Mouse (Mus musculus) hindbrain, embryonic 12.5 days (tissue): ENCODE data around the gene Gm5930. TPM values are rescaled to one million over a fixed set of nuclear protein-coding genes. Genes with fewer than 3 reads are reported as not detected.
"Not testable (repeated sequence)": the region's sequence is repeated elsewhere in the genome, so short reads cannot be mapped to it uniquely, and the experiment has no call there.

Experiments used
- ATAC-seq: fragments of 200-750 bp; cut with Nextera tagmentation; 2 replicates; pipeline ENCODE4 v1.8.0; 2017; ENCODE audit warnings: moderate TSS enrichment; ENCODE audit not compliant: low FRiP score
- H3K27ac ChIP-seq: fragments of 300-500 bp; sonication (generic); 2 replicates; pipeline ENCODE4 v1.5.1; 2016; ENCODE audit warnings: mild to moderate bottlenecking
- H3K27me3 ChIP-seq: fragments of 300-500 bp; sonication (generic); 2 replicates; pipeline ENCODE4 v1.6.1; 2016; ENCODE audit warnings: mild to moderate bottlenecking
- H3K36me3 ChIP-seq: fragments of 300-500 bp; sonication (generic); 2 replicates; pipeline ENCODE4 v1.6.1; 2016; ENCODE audit warnings: mild to moderate bottlenecking
- H3K4me1 ChIP-seq: fragments of 300-500 bp; sonication (generic); 2 replicates; pipeline ENCODE4 v1.6.1; 2016
- H3K4me2 ChIP-seq: fragments of 300-500 bp; sonication (generic); replicated peaks from 2 replicates; pipeline ENCODE4 v1.6.1; 2016; ENCODE audit warnings: mild to moderate bottlenecking
- H3K4me3 ChIP-seq: fragments of 300-500 bp; sonication (generic); 2 replicates; pipeline ENCODE4 v1.5.1; 2016; ENCODE audit warnings: mild to moderate bottlenecking
- H3K9ac ChIP-seq: fragments of 300-500 bp; sonication (generic); 2 replicates; pipeline ENCODE4 v1.6.1; 2016; ENCODE audit warnings: mild to moderate bottlenecking, moderate library complexity
- H3K9me3 ChIP-seq: fragments of 300-500 bp; sonication (generic); replicated peaks from 2 replicates; pipeline ENCODE4 v1.6.1; 2016; ENCODE audit warnings: mild to moderate bottlenecking
- WGBS: fragments of 180-500 bp; shearing (Covaris S2); methylation state at CpG from one replicate; pipeline ENCODE4 v1.1.7; 2016; 5-methylcytosine and 5-hydroxymethylcytosine counted together
- polyA plus RNA-seq: library from polyadenylated mRNA; unstranded; fragments of >200 nt; fragmentation: Nextera tagmentation; extraction: Ambion mirVana; gene quantifications from 2 replicates; pipeline ENCODE4 v1.2.1, GENCODE M21; 2016

Gene Gm5930
- polyA plus RNA-seq, result not detected in 2 replicates

DNA sequence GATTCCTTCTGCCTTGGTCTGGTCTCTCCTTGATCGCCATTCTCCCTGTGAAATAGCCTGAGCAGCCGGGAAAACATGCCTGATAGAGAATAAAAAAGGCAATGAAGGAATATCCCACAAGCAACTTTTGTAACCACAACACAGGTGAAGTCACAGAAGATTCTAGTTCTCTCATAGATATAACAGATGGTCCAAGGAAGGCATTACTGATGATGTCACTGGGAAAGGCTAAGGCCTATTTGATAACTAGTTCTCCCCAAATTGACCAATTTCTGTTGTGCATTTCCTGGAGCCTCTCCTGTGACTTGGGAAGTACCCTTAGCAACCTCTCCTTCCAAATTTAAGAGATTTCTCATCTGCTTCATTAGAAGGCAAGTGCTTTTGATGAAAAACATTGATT, at the start of gene Gm5930:
Gene Gm5930, minus strand, starts transcription at position 101 of the 400 bp plus-strand sequence.
- not testable (repeated sequence) for H3K4me3 ChIP-seq, H3K27ac ChIP-seq, H3K4me1 ChIP-seq, H3K9ac ChIP-seq, H3K9me3 ChIP-seq, H3K36me3 ChIP-seq, H3K27me3 ChIP-seq, ATAC-seq, H3K4me2 ChIP-seq
- WGBS, result no CpG with 5 or more reads among the region's 2 CpGs

DNA sequence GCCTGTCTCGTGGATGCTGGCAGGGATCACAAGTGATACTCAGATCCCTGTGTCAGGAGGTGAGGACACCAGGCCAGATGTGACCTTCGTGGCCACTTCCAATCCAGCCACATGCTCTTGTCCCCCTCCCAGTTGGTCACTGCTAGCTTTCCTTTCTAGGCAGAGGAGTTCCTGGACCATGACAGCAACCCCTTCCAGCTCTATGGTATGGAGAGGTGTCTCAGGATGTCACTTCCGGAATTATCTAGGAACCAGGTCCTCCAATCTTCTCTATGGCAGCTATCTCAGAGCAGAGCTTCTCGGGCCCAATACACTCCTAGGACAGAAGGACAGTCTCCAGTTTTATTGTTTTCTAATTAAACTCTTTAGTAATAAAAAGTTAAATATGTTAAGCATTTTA, 45.8 kb upstream of the Gm5930 start:
- not testable (repeated sequence) for H3K27me3 ChIP-seq, H3K9me3 ChIP-seq, H3K4me2 ChIP-seq, H3K4me3 ChIP-seq, H3K9ac ChIP-seq, H3K36me3 ChIP-seq, H3K27ac ChIP-seq, H3K4me1 ChIP-seq, ATAC-seq
- WGBS, result 80% methylated on average over 4 of the region's 4 CpGs

DNA sequence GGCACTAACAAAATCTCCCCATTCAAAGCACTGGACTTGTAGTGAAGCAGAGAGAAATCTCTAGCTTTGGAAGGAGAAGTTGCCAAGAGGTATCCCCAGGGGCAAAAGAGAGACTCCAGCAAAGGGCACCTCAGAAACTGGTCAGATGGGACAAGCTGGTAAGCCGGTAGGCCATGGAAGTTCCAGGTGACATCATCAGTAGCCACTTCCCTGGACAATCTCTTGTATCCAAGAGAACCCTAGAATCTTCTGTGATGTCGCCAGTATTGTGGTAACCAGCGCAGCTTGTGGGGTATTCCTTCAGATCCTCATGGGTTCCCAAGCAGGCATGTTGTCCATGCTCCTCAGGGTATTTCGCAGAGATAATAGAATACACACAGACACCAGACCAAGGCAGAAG, 26.7 kb upstream of the Gm5930 start, which contains the start of gene Gm8229:
Gene Gm8229, plus strand, starts transcription at position 301 of the 400 bp plus-strand sequence.
- not testable (repeated sequence) for ATAC-seq, H3K4me1 ChIP-seq, H3K27me3 ChIP-seq, H3K9ac ChIP-seq, H3K27ac ChIP-seq, H3K4me3 ChIP-seq, H3K36me3 ChIP-seq, H3K9me3 ChIP-seq, H3K4me2 ChIP-seq
- whole genome bisulfite sequencing, result 96% methylated on average over 4 of the region's 4 CpGs

- H3K9ac ChIP-seq, H3K9me3 ChIP-seq, H3K4me2 ChIP-seq, H3K27me3 ChIP-seq, H3K4me1 ChIP-seq, ATAC-seq, H3K4me3 ChIP-seq, H3K27ac ChIP-seq, H3K36me3 ChIP-seq: not testable (repeated sequence)
These were observed 23.9 kb upstream of the Gm5930 start for GRCm38 (mm10) chr14:44362301-44362700.

GRCm38 (mm10) chr14:44361416-44361815, 23.0 kb upstream of the Gm5930 start:
- not testable (repeated sequence) for H3K9ac ChIP-seq, H3K27ac ChIP-seq, H3K36me3 ChIP-seq, H3K4me2 ChIP-seq, H3K27me3 ChIP-seq, H3K4me3 ChIP-seq, ATAC-seq, H3K4me1 ChIP-seq, H3K9me3 ChIP-seq
- 46% methylated on average over 2 of the region's 2 CpGs for WGBS

DNA sequence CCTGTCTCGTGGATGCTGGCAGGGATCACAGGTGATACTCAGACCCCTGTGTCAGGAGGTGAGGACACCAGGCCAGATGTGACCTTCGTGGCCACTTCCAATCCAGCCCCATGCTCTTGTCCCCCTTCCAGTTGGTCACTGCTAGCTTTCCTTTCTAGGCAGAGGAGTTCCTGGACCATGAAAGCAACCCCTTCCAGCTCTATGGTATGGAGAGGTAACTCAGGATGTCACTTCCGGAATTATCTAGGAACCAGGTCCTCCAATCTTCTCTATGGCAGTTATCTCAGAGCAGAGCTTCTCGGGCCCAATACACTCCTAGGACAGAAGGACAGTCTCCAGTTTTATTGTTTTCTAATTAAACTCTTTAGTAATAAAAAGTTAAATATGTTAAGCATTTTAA, 26.3 kb downstream of the Gm5930 start:
- not testable (repeated sequence) for H3K27ac ChIP-seq, H3K9me3 ChIP-seq, H3K9ac ChIP-seq, H3K36me3 ChIP-seq, H3K4me2 ChIP-seq, ATAC-seq, H3K4me3 ChIP-seq, H3K27me3 ChIP-seq, H3K4me1 ChIP-seq
- 83% methylated on average over 4 of the region's 4 CpGs for WGBS

DNA sequence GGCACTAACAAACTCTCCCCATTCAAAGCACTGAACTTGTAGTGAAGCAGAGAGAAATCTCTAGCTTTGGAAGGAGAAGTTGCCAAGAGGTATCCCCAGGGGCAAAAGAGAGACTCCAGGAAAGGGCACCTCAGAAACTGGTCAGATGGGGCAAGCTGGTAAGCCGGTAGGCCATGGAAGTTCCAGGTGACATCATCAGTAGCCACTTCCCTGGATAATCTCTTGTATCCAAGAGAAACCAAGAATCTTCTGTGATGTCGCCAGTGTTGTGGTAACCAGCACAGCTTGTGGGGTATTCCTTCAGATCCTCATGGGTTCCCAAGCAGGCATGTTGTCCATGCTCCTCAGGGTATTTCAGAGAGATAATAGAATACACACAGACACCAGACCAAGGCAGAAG, 53.1 kb downstream of the Gm5930 start, which contains the start of gene Gm8220:
Gene Gm8220, plus strand, starts transcription at position 301 of the 400 bp plus-strand sequence.
- not testable (repeated sequence) for H3K27ac ChIP-seq, H3K9ac ChIP-seq, H3K4me3 ChIP-seq, H3K27me3 ChIP-seq, H3K4me1 ChIP-seq, H3K9me3 ChIP-seq, H3K4me2 ChIP-seq, ATAC-seq, H3K36me3 ChIP-seq
- 87% methylated on average over 2 of the region's 2 CpGs for whole genome bisulfite sequencing

Other genes starting within 250 kb of the Gm5930 start
- not detected in 2 replicates for gene Ear2, start 235.9 kb downstream of the Gm5930 start, polyA plus RNA-seq
- gene Gm3327, start 214.7 kb downstream of the Gm5930 start, polyA plus RNA-seq, result not detected in 2 replicates
- not detected in 2 replicates for gene Gm8212, start 140.9 kb downstream of the Gm5930 start, polyA plus RNA-seq
- gene 4930503E14Rik, start 125.3 kb downstream of the Gm5930 start, polyA plus RNA-seq, result not detected in 2 replicates
- gene Gm8220, start 53.0 kb downstream of the Gm5930 start, polyA plus RNA-seq, result not detected in 2 replicates
- not detected in 2 replicates for gene Gm8229, start 26.8 kb upstream of the Gm5930 start, polyA plus RNA-seq
- not detected in 2 replicates for gene Gm3371, start 72.1 kb upstream of the Gm5930 start, polyA plus RNA-seq
- not detected in 2 replicates for gene Gm8232, start 95.1 kb upstream of the Gm5930 start, polyA plus RNA-seq
- 0.26 and 0.34 TPM in 2 replicates for gene BC061237, start 153.9 kb upstream of the Gm5930 start, polyA plus RNA-seq
- not detected in 2 replicates for gene Gm17093, start 179.7 kb upstream of the Gm5930 start, polyA plus RNA-seq
- gene Gm8247, start 244.6 kb upstream of the Gm5930 start, polyA plus RNA-seq, result 0.23 TPM in 1 of 2 replicates, not detected in the other